Mouse (Mus musculus): ENCODE measurements at regions not wholly inside any gene's neighbourhood (a gene's known extent, or its start where the extent isn't known, plus 50 kb on each side); places are given as distances from the start of the nearest gene placed in this dataset.
"Not testable (repeated sequence)": the region's sequence is repeated elsewhere in the genome, so short reads cannot be mapped to it uniquely, and the experiment has no call there.

GRCm38 (mm10) chr12:114108731-114109130, 565.0 kb downstream of the Adam6a start:
- not testable (repeated sequence) for TF ChIP-seq CTCF (IDR thresholded peaks at IDR 0.05; ENCODE audit: extremely low read depth, insufficient read depth, insufficient read length, insufficient replicate concordance); POLR2A (IDR thresholded peaks at IDR 0.05; ENCODE audit: low read depth, low read length)
